Mouse (Mus musculus) colon, adult 2 months (tissue): Measurements from ENCODE around the gene Emc9. TPM values are rescaled to one million over a fixed set of nuclear protein-coding genes. Genes with fewer than 3 reads are reported as not detected.

Source experiments
- polyA plus RNA-seq: library from polyadenylated mRNA; depleted of rRNA; stranded (reverse); fragments of >200 nt; gene quantifications from 2 replicates; pipeline ENCODE4 v1.2.3, GENCODE M21; 2012; rRNA removed

Gene Emc9
- polyA plus RNA-seq: 14.9 and 15.9 TPM in 2 replicates

GRCm38 (mm10) chr14:55584702-55585565, at the start of gene Emc9:
Gene Emc9, minus strand, starts transcription at chr14:55585302.

DNA sequence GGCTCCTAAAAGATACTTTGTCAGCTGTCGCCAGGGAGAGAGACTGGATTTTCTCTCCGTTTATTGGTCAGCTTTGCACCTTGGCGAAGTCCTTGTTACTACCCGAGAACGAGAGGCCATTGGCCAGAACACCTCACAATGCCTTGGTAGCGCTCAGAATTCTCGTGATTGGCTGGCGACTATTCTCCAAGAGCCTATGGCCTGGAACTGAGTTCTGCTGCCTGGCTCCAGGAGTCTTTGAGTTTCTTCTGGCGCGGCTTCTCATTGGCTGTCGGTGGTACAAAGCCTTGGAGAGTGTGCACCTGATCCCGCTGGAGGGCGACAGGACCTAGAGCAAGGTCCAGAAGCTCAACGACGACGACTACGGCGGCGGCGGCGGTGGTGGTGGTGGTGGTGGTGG, 32.7 kb upstream of the Emc9 start, which contains the start of gene Rec8:
Gene Rec8, plus strand, starts transcription at position 216 of the 400 bp plus-strand sequence.

GRCm38 (mm10) chr14:55603271-55603632, 18.1 kb upstream of the Emc9 start, which contains the start of gene Irf9:
Gene Irf9, plus strand, starts transcription at chr14:55603571.

DNA sequence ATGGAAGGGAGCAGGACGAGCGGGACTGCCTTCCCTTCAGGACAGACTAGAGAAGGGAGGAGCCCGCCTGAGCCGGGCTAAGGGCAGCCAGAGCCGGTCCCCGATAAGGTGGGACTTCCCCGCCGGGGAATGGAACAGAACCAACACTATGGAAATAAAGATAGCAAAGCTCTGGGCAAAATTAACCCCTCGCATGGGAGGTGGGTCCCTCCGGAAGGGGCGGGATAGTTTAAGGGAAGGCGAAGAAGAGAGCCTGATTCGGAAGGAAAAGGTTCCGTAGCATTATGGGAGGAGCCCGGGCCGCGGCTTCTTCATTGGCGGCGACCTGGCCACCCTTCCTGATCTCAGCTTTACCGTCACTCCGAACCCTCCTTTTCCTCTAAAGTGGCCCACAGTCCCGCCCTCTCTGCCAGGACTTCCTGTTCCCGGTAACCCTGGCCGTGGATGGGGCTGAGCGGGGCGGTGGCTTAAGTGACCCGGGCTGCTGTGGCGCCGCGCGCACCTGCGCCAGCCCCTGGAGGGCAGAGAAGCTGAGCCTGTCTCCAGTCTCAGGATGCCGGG, 6.3 kb upstream of the Emc9 start, which contains the start of gene Rnf31:
Gene Rnf31, plus strand, starts transcription at position 378 of the 561 bp plus-strand sequence.

GRCm38 (mm10) chr14:55590748-55591330, 5.7 kb upstream of the Emc9 start, which contains the start of gene Psme2:
Gene Psme2, minus strand, starts transcription at chr14:55591113.

DNA sequence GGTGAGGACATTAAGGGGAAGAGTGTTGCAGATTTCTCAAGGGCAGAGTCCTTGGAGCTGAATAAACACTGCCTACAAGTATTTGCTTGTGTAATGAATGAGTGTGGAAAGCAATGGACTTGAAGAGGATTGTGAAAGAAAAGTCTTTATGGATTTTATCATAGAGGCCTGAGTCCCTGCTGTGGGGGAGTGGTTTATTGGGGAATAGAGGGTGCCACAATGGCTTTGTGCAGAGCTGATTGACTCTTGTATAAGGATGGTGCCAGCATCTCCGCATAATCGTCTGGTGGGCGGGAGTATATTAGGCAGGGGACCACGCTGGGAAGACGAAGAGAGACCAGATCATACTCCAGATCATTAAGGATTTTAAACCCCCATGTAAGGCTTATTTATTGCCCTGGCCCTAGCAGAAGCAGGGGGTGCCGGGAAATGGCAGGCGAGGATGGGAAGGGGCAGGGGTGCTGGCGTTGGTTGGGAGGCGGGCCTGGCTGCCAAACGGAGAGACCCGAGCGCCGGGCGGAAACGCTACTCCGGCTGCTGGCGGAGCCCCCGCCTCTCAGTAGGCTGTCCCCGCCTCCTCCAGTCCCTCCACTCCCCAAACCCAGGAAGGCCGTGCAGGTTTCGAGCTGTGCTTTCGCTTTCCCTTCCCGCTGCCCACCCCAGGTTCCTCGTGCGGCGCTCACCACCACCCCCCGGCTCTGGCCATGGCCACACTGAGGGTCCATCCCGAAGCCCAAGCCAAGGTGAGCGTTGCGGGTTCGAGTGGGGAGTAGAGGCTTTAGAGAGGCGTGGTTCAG, 7.0 kb downstream of the Emc9 start, which contains the start of gene Psme1:
Gene Psme1, plus strand, starts transcription at position 253 of the 797 bp plus-strand sequence.

GRCm38 (mm10) chr14:55575302-55575701, 9.8 kb downstream of the Emc9 start, which contains the start of gene Fitm1:
Gene Fitm1, plus strand, starts transcription at chr14:55575617.

DNA sequence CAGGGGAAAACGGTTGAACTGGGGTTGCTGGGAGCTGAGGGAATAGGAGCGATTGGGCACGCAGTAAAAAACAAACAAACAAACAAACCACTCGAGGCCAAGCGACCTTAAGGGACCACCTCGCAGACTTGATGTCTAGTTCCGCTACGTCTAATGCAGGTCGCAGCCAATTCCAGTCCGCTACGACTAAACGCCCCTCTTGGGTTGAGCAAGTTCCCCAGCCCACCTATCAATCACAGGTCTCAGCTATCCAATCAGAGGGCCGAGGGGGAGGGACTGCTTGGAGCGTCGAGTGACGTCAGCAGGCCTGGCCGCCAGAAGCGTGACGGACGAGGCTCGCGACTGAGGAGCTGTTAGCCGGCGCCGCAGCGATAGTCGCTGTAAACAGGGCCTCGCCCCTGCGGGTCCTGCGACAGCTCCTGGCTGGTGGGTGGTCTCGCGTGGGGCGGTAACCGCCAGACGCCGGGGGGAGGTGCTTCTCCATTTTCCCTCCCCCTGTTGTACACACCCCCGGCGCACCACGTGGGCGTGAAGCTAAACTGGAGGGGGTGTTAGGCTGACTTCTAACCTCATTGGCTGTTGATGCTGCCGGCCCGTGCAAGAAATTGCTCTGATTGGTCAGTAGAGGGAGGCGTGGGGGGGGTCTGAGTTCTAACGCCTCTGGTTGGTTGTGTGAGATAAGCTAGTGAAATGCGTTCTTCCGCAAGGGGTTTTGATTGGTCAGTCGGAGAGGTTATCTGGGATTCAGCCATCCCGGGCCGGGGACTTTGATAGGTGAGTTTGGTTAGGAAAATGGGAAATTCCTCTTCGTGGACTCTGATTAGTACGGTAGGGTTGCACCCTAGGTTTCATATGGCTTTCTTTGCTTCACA, 24.7 kb downstream of the Emc9 start, which contains the start of gene A730061H03Rik:
Gene A730061H03Rik, minus strand, starts transcription at position 205 of the 872 bp plus-strand sequence.

GRCm38 (mm10) chr14:55559799-55560201, 25.3 kb downstream of the Emc9 start, which contains the start of gene Dcaf11:
Gene Dcaf11, plus strand, starts transcription at chr14:55560006.

GRCm38 (mm10) chr14:55540067-55540786, 44.9 kb downstream of the Emc9 start, which contains the start of gene Pck2:
Gene Pck2, plus strand, starts transcription at chr14:55540266.

Other genes starting within 250 kb of the Emc9 start
- gene Dhrs4, start 106.5 kb downstream of the Emc9 start, polyA plus RNA-seq: 37.1 and 41.5 TPM in 2 replicates
- gene Carmil3, start 94.7 kb downstream of the Emc9 start, polyA plus RNA-seq: 2.1 and 5.1 TPM in 2 replicates
- gene Cpne6, start 74.9 kb downstream of the Emc9 start, polyA plus RNA-seq: 0.24 and 0.66 TPM in 2 replicates
- gene Nrl, start 60.3 kb downstream of the Emc9 start, polyA plus RNA-seq: not detected in 2 replicates
- gene Pck2, start 45.0 kb downstream of the Emc9 start, polyA plus RNA-seq: 45.8 and 47.0 TPM in 2 replicates
- gene Dcaf11, start 25.3 kb downstream of the Emc9 start, polyA plus RNA-seq: 132 and 151 TPM in 2 replicates
- gene A730061H03Rik, start 24.9 kb downstream of the Emc9 start, polyA plus RNA-seq: 0.83 TPM in 1 of 2 replicates, not detected in the other
- 0.16 and 0.64 TPM in 2 replicates for gene Fitm1, start 9.7 kb downstream of the Emc9 start, polyA plus RNA-seq
- 60.5 and 62.2 TPM in 2 replicates for gene Psme1, start 7.2 kb downstream of the Emc9 start, polyA plus RNA-seq
- gene Psme2, start 5.8 kb upstream of the Emc9 start, polyA plus RNA-seq: 67.0 and 77.2 TPM in 2 replicates
- gene Rnf31, start 6.4 kb upstream of the Emc9 start, polyA plus RNA-seq: 42.8 and 44.3 TPM in 2 replicates
- 50.4 and 62.3 TPM in 2 replicates for gene Irf9, start 18.3 kb upstream of the Emc9 start, polyA plus RNA-seq
- gene Rec8, start 32.7 kb upstream of the Emc9 start, polyA plus RNA-seq: 0.84 and 4.8 TPM in 2 replicates
- gene Ipo4, start 50.7 kb upstream of the Emc9 start, polyA plus RNA-seq: 57.2 and 66.6 TPM in 2 replicates
- gene Gm49378, start 52.6 kb upstream of the Emc9 start, polyA plus RNA-seq: 8.0 and 15.1 TPM in 2 replicates
- gene Tm9sf1, start 58.5 kb upstream of the Emc9 start, polyA plus RNA-seq: 125 and 156 TPM in 2 replicates
- 3.1 and 3.2 TPM in 2 replicates for gene Tssk4, start 64.9 kb upstream of the Emc9 start, polyA plus RNA-seq
- gene Mdp1, start 75.2 kb upstream of the Emc9 start, polyA plus RNA-seq: 31.8 and 34.4 TPM in 2 replicates
- 9.8 and 10.0 TPM in 2 replicates for gene Gmpr2, start 86.6 kb upstream of the Emc9 start, polyA plus RNA-seq
- 171 and 229 TPM in 2 replicates for gene Nedd8, start 86.8 kb upstream of the Emc9 start, polyA plus RNA-seq
- gene Tinf2, start 96.5 kb upstream of the Emc9 start, polyA plus RNA-seq: 9.6 and 11.9 TPM in 2 replicates
- 0.56 and 0.90 TPM in 2 replicates for gene Tgm1, start 128.6 kb upstream of the Emc9 start, polyA plus RNA-seq
- gene Rabggta, start 137.0 kb upstream of the Emc9 start, polyA plus RNA-seq: 46.1 and 50.9 TPM in 2 replicates
- 60.1 and 67.8 TPM in 2 replicates for gene Dhrs1, start 160.4 kb upstream of the Emc9 start, polyA plus RNA-seq
- gene Nop9, start 160.4 kb upstream of the Emc9 start, polyA plus RNA-seq: 10.2 and 12.2 TPM in 2 replicates
- gene Cideb, start 173.2 kb upstream of the Emc9 start, polyA plus RNA-seq: 78.1 and 83.2 TPM in 2 replicates
- 1.9 and 2.0 TPM in 2 replicates for gene Ltb4r2, start 176.1 kb upstream of the Emc9 start, polyA plus RNA-seq
- gene Ltb4r1, start 180.7 kb upstream of the Emc9 start, polyA plus RNA-seq: 1.5 and 2.1 TPM in 2 replicates
- gene Adcy4, start 198.8 kb upstream of the Emc9 start, polyA plus RNA-seq: 7.3 and 12.7 TPM in 2 replicates
- 29.1 and 36.1 TPM in 2 replicates for gene Ripk3, start 203.6 kb upstream of the Emc9 start, polyA plus RNA-seq
- gene Nfatc4, start 237.8 kb upstream of the Emc9 start, polyA plus RNA-seq: 20.1 and 23.7 TPM in 2 replicates